Mouse (Mus musculus): ENCODE data around the gene Megf11.

The Megf11 gene

DNA sequence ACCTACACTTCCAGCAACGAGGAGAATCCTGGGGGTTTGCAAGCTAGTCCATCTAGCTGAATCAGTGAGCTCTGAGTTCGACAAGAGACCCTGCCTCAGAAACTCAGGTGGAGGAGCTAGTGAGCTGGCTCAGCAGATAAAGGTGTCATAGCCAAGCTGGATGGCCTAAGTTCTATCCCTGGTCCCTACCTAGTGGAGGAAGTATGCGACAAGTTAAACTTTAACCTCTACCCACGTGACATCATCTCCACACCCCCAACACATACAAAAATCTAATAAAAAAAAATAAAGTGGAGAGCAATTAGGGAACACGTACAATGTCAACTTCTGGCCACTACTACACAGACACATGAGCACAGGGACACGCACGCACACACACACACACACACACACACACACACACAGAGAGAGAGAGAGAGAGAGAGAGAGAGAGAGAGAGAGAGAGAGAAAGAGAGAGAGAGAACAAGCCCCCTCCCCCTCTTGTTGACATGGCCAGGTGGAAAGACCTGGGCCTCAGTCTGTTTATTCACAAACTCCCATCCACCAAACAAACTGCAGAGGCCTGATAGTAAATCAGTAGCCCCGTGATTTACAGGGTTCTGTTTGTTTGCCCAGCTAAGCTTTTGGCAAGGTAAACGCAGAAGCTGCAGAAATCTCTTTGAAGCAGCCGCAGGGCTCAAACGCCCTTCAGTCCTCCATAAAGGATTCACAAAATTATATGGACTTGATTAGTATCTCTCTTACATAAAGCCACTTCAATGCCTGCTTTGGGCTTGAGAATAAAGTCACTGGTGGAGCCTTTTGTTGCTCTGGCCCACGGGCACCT, 134.7 kb downstream of the Megf11 start:
- no peak for DNase-seq (ENCODE audit: low read depth, low spot score)

DNA sequence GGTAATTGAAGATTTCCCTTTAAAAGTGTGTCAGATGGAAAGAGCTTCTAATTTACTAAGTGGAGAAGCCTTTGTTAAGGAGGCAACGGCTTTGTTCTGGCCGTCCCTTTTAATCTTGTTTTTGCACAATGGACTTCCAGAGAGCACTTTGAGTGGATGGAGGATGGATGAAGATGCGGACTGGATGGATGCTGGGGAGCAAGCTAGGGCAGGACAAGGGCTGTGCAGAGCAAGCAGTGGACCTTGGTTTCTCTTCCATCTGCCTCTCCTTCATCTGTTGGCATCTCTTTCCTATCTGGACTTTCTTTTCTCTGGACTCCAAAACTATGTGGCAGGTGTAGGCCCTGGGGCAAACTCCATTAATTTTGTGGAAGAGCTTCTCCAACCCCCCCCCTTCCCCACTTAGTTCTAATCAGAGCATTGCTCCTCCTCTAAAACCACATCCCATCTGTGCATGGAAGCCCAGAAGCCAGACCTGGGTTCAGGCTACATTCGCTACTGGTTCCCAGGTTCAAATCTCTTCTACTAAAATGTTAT, 135.4 kb downstream of the Megf11 start:
- no peak for DNase-seq (ENCODE audit: low read depth, low spot score)

DNA sequence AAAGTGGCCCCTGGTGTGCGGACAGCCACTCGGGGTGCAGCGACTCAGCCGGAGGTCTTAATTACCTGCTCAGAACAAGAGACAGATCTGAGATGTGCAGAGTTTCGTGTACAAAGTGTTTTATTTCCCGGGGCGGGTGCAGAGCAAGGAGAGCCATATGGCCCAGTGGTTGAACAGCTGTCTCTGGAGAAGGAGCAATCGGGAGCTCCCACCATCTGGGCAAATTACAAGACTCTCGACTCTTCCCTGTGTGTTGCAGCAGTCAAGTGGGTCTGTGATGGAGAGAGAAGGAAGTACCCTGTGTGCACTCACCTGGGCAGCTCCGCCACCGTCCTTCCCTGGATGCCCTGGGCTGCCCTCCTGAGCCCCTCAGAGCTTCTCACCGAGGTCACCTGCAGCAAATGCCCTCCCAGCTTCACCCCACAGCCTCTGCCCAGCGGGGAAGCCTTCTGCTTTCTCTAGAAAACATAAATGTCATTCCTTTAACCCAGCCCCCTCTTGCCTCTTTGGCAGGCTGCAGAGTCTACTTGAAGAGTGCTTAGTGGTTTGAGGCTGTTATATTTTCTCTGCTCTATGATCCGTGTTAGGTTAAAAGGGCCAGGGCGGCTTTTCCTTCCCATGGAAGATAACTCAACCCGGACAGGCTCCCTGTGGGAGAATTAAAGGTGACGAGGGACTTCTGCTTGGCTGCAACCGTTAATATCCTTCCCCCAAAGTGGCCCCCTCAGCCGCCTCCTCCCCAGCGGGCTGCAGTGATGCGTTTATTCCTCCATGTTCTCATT, 138.0 kb downstream of the Megf11 start:
- no peak for DNase-seq (ENCODE audit: low read depth, low spot score)

DNA sequence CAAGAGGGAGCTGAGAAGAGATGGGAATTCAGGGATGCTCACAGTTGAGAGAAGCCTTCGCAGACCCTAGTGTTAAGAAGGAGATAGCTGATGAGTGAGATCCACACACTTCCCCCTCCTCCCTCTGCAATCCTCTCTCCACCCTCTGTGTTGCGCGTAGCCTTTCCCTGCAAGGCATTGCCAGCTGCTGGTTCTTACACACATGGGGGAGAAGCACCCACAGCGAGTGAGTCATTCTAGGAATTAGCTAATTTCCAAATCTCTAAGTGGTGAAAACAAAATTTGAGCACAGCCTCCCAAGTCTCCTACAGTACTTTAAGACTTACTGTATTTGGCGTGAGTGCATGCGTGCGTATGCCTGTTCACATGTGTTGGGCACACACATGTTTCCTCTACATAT, 142.6 kb downstream of the Megf11 start:
- no peak for DNase-seq (ENCODE audit: low read depth, low spot score)

DNA sequence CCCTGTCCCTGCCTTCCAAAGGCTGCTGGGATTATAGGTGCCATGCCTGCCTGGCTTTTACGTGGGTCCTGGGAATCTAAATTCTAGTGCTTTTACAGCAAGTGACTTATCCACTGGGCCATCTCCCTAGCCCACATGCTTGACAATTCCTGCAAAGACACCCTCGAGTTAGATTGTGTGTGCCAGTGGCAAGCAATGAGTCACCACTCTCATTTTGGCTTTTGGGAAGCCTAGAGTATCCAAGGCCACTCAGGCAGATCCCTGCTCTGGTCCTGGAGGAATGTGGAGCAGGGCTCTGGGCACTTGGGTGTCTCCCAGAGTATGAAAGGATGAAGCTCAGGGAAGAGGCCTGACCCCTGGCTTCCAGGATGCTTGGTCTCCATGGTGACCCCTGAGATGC, 143.2 kb downstream of the Megf11 start:
- no peak for DNase-seq (ENCODE audit: low read depth, low spot score)

DNA sequence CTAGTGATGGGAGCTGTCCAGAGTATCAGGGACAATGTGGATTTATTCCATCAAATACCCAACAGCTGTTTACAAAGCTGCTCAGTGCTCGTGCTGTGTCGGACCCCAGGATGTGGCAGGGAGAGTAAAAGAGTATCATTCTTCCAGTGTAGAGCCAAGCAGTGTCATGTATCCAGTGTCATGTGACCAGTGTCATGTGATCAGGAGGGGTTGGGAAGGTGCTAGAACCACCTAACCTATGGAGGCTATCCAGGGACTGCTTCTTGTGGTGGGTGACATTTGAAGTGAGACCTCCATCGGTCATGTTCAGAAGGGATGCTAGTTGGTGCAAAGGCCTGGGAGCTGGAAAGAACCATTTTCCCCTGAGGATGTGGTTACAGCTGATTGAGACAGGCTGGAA, 146.5 kb downstream of the Megf11 start:
- DNase-seq (ENCODE audit: low read depth, low spot score) = no peak

DNA sequence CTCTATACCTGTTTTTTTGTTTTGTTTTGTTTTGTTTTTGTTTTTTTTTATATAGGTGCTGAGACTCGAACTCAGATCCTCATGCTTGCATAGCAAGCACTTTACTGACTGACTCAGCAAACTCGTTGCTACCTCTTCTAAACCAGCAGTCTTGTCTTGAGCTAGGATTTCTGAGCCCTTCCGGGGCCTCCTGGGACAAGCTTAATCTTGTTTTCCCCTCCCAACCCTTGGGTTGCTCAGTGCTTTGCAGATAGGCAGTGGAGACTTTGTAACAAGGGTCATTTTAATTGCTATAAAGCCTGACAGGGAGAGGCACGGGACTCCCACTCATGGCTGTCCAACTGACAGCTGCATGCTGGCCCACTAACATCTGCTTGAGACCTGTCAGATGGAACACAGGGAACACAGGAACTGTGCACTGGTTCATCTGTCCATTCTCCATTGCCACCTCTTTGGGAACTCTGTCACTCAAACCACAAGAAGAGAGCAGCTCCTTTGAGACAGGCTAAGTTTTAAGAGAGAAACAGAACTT, 147.4 kb downstream of the Megf11 start:
- DNase-seq (ENCODE audit: low read depth, low spot score) = no peak

DNA sequence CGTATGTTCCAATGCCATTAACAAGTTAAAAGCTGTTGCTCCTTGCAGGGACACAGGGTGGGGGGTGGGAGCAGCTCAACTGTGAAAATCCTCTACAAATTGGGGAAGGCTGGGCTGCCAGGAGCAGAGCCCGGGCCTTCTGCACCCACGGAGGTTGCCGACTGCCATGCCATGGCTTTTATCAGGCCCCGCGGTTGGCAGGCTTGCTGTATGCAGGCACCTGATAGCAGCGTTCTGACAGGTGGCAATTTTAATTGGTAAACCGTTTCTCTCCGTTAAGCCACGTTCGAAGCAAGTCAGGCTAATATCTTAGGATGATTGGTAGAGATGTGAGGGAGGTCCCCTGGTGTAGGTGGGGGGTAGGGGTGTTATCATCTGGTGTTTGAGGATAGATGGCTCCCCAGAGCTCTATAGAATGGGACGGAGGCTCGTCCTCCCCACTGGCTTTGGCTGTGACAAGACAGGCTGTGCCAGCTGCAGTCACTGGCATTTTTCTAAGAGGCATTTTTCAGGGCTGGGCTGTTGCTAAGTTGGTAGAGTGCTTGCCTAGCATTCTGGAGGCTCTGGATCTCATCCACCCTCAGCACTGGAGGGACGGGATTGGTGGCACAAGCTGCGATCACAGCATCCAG, 148.2 kb downstream of the Megf11 start:
- DNase-seq (ENCODE audit: low read depth, low spot score) = no peak

DNA sequence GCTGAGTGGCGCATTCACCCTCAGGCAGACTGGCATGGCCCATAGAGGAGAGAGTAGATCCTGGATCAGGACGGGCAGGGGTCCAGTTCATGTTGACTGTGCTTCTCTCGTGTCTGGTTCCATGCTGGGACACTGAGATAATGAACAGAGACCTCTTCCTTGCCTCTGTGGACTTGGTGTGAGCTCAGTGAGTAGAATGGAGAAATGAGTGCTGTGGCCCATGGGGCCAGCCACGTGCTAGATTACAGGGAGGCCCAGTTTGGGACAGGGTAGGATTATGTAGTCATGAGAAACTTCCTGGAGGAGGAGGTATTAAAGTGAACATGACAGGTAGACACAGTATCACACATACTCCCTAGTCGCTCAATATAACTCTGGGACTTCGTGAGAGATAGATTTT, 148.9 kb downstream of the Megf11 start:
- DNase-seq (ENCODE audit: low read depth, low spot score) = no peak

DNA sequence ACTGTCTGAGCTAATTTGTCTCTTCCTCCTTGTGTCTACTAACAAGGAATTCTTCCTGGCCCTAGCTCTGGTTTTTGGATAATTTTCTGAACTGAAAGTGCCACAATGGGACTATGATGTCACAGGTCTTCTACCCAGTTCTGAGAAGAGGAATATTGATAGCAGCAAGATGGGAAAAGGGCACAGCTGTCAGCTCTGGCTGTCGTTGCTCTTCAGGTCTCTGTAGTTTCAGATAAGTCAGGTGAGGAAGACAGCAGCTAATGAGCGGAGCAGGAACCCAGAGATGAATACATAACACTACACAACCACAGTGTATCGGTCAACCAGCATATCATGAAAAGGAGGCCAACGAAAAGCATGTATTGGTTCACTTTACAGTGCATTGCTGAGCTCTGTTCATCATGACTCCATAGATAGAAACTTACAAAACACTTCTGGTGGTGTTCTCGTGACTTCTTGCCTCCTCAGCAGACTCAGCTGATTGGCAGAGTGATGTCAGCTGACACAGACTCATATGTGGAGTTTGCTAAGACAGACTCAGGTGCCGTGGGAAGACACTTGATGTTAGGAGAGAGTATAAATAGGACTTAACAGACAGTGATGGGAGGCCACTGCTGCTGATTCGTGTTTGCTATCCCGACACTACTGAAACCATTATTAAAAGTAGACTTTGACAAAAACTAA, 149.6 kb downstream of the Megf11 start:
- DNase-seq (ENCODE audit: low read depth, low spot score) = no peak

DNA sequence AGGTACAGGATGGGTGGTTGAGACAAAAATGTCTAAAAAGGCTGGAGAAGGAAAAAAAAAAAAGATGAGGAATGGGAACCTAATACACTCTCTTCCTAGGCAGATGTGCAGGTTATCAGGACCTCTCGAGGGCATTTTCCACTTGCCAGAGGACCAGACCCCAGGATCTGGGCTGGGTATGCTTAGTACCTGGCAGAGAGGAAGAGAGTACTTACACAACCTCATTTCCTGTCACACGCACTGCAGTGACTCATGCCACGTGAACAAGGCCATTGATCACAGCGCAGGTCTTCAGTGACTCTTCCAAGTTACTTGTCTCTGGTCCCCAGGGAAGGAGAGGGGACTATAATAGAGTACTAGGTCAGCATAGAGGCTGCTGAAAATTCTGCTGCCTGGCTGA, 152.4 kb downstream of the Megf11 start:
- no peak for DNase-seq (ENCODE audit: low read depth, low spot score)

DNA sequence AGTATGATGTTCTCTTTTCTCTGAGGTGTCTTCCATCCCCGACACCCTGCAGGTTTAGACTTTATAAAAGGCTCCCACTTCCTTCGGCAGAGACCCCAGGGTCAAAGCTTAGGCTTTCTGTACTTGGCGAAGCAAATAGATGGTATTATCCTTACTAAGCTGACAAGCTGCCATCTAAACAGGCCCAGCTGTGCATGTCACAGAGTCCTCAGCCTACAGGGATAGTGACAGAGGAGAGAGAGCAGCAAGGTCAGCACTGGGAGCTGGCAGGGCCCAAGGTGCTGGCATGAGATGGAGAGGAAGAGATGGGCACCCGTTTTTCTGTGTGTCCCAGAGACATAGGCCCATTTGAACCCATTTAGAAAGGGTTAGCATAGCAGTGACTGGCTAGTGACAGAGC, 156.8 kb downstream of the Megf11 start:
- DNase-seq (ENCODE audit: low read depth, low spot score) = no peak

DNA sequence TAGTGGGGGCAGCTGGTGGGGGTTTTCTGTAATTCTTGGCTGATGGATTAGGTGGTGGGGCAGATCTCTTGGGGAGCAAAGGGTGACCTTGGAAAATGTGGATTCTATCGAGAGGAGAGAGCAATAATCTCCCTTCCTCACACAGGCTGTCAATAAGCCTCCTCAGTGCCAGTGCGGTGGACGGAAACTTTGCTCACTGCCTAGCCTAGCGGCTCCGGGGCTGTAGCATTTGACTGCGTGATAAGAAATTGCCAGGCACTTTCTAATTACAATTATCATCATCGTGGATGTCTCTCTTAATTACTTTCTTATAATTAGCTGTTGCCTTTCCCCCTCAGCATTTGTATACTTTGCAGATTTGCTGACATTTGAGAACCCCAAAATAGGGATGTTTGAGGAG, 157.7 kb downstream of the Megf11 start:
- DNase-seq (ENCODE audit: low read depth, low spot score) = no peak

DNA sequence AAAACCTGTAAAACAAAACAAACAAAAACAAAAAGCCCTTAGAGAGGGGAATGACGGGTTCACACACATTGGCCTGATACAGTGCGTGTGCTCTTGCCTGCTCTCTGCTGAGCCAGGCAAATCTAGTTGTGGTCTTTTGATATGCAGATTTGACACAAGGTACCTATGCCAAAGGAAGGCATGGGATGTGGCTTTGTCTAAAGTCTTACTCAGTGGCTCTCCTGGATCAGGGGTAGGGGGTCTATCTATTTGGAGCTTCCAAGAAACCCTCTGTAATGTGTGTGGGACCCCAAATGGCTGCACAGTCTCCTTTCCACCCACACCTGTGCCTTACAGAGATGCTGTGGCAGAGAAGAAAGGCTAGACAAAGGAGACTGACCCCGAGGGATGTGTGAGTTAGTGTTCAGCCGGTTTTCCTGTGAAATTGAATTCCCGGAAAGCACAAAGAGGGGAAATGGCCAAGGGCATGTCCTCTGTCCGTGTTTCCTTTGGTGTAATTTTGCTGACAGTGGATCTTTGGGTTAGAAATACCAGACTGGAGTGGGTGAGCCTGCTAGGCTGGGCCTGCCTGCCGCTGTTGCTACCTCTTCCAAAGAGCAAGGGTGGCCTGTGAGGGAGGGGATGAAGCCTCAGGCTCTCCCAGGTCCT, 161.0 kb downstream of the Megf11 start:
- no peak for DNase-seq (ENCODE audit: low read depth, low spot score)

DNA sequence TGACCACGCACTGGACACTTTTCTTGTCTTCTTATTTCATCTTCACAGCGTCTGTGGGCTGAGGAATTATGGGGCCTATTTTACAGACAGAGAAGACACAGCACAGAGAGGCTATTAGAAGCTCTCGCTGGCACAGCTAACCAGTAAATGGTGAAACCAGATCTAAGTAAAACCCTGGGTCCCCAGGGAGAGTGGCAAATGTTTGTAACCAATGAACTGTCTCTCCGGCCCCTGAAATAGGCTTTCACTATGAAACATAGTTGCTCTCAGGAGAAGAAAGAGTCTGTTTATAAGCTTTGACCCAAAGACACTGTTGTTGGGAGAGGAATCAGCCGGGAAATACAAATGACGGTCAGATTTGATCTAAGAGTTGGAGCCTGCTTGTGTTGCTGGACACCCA, 162.9 kb downstream of the Megf11 start:
- DNase-seq (ENCODE audit: low read depth, low spot score) = no peak

DNA sequence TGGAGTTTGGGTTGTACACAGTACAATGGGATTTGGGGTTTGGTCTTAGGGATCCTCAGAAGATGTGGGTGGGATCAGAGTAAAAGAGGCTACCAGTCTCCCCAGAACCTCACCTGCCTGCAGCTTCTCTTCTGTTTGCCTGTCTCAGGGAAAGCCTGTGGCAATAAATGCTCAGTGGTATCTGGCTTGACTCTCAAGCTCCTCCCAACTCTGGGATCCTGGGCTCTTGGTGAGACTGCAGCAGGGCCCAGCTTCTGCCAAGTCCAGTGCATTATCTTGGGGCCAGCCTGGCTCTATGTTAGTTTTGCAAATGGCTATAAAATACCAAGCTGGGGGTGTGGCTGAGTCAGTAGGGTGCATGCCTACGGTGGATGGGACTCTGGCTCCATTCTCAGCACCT, 165.9 kb downstream of the Megf11 start:
- DNase-seq (ENCODE audit: low read depth, low spot score) = no peak

DNA sequence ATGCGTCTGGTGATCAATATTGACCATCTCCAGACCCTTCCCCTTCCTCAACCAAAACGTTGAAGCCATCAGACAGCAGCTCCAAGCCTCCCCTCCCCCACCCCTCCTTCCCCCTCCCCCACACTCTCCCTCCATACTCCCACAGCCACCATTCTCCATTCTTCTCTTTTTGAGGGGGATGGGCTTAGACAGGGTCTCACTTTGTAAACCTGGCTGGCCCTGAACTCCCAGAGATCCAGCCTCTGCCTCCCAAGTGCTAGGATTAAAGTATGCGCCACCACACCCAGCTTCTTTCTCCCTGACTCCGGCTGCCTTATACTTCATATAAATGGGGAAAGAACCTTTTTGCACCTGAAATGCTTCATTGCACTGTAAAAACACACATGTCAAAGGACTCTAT, 166.6 kb downstream of the Megf11 start:
- no peak for DNase-seq (ENCODE audit: low read depth, low spot score)

DNA sequence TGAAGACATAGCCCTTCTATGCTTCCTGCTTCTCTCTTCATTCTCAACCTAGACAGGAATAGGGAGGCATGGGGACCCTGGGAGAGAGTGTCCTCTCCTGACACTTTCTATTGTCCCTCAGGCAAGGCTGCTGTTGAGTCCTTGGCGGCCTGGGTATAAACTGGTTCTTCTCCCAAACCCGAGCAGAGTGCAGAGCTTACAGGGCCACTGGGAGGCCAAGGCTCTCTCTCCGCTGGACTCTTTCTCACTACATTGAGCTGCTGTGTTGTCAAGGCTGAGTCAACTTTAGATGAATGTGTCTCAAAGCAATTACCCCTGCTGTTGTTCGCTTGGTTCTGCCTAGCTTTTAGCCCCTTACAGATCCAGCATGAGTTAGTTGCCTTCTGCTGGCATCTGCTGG, 168.0 kb downstream of the Megf11 start:
- DNase-seq (ENCODE audit: low read depth, low spot score) = no peak

DNA sequence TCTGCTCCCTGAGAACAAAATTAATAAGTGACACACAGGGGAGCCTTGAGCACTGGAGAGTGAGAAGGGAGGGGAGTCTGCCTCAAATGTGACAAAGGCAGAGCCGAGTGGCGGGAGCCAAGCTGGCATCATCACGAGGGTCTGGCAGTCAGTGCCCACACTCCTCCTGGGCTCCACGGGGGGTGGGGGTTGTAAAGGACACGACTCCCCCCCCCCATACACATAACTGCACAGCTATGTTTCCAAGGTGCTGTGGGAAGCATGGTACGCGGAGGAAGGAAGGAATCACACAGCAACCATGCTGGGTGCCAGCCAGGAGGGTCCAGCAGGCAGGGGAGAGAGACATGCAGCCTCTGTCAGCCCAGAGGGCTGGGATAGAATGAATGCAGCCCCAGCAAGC, 170.2 kb downstream of the Megf11 start:
- DNase-seq (ENCODE audit: low read depth, low spot score) = no peak

DNA sequence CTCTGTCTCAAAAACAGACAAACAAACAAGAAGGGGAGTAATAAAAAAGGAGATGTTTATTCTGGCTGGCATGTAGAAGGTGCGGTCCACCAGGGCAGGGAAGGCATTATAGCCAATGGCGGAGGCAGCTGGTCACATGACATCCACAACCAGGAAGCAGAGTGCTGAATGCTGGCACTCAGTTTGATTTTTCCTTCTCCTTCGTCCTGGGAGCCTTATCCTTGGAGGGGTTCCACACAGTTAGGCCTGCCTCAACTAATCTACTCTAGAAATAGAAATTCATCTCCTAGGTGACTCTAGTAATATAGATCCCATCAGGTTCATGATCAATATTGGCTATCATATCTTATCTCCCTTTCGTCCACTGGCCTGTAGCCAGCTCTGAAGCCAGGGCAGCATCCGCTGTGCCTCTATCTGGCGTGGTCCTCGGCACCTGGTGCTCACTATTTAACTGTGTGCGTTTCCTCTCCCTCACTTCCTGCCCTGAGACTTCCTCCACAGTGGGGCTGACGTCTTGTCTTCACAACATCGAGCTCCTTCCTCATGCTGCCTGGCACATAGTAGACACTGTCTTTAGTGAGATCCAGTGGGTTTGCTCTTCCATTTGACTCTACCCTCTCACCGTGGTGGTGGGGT, 171.8 kb downstream of the Megf11 start:
- DNase-seq (ENCODE audit: low read depth, low spot score) = no peak
